Mouse (Mus musculus) brain, adult 2 months (tissue): ENCODE data around the gene Morn1.

Experiments
- DNase-seq: peaks from one replicate; pipeline ENCODE4 v3.0.0; 2011; ENCODE audit warnings: low read depth, low spot score

Gene Morn1

DNA sequence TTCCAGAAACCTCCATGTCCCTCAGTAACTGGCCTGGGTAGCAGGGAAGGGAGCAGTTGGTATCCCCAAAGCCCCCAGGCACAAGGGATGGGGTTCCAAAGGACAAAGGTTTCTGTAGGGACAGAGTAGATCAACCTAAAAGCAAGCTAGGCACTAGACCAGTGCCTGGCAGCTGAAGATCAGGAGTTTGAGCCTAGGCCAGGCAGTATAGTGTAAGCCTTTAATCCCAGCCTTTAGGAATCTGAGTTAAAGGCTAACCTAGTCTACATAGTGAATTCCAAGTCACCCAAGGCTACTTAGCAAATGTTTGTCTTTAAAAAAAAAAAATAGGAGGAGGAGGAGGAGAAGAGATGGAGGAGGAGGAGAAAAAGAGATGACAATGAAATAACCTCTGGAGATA, 102.4 kb downstream of the Morn1 start:
- DNase-seq, result no peak

DNA sequence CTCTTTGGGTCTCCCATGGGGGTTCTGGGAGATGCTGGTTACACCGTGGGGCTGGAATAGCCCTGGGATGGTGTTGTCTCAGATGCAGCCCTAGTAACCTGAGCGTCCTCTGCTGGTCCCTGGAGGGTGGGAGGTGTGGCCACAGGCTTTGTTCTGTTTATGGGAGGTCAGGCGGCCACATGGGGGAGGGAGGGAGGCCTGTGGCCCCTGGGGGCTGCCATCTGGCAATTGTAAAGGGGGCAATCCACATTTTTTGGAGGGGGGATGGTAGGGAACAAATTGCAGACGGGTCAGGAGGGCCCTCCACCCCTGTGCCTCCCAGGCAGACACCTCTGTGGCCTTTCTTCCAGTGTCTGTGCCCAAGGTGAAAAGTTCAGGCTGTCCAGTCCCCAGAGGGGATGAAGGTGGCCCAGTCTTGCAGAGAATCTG, 103.3 kb downstream of the Morn1 start:
- DNase-seq, result no peak

DNA sequence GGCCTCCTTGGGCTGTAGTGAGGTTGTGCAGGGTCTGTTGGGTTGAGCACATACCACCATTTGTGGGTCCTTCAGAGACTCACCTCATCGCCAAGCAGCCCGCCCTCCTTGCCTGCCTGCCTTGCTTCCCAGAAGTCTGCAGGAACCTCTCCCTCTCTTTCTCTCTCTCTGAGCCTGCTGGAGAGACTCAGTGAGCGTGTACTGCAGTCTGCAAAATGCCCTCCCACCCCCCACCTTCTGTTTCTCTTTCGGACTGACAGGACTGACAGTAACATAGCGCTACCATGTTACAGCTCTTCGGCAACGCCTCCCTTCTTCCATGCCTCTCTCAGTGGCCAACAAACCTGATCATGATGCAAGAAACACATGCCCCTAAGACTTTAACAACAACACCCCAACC, 103.9 kb downstream of the Morn1 start:
- peak; percentile 59 for DNase-seq
